ENCODE assay signal across 21 mouse cellular contexts in the genomic region with DNA sequence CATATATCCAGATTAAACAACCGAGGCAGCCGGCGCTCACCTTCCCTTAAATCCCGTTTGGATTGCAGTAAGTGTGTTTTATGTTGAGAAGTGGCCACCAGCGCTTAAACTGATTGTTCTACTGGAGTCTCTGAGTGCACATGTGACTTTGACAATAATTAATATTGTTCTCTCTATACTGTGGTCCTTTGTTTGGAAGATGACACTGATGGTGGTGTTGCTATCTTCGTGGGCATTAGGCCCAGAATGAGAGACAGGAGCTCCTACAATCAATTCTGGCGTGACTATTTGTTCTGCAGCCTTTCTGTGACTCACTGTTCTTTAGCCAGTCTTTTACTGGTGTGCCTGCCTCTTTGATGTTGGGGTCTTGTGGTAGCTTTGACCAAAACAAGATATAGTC.
DNase-seq lines count a peak whose midpoint lies in the region; ATAC-seq lines count a peak whose summit lies in the region.
"Had no signal": no experiment of that assay in that cellular context is flagged by ENCODE, and none has a peak within 500 bp of the region (broad histone marks: within the 10 kb centered on the region; RNA-seq: fewer than 3 reads in every experiment).

No protein-coding gene starts in this region.

- ATAC-seq in forebrain, embryonic 11.5 days (replicated peaks; ENCODE audit: low FRiP score): peak; percentile 21; the same call in 1 of the 2 replicates
- ATAC-seq: hindbrain, embryonic 16.5 days; intestine, postnatal 0 days; liver, postnatal 0 days; Patski had no signal

- no peak overlapping the region for H3K4me2 ChIP-seq in forebrain, embryonic 11.5 days (ENCODE audit: low read depth, low read length, severe bottlenecking)

- WGBS in forebrain, embryonic 11.5 days: 55% methylated on average over 7 of the region's 7 CpGs

- peaks cover 2% of the 10 kb centered on the region; the same call in 1 of the 2 replicates for H3K4me1 ChIP-seq in forebrain, embryonic 11.5 days (replicated peaks; ENCODE audit: control insufficient read depth, insufficient read depth, low read length)

- no peaks in the 10 kb centered on the region for H3K36me3 ChIP-seq in forebrain, embryonic 11.5 days (ENCODE audit: control insufficient read depth, insufficient read depth, low read length)
- H3K36me3 ChIP-seq: embryonic facial prominence, embryonic 10.5 days; limb, embryonic 10.5 days had no signal

- H3K4me3 ChIP-seq in forebrain, embryonic 11.5 days (ENCODE audit: low read depth, low read length): no peak overlapping the region
- H3K4me3 ChIP-seq: embryonic facial prominence, embryonic 10.5 days; heart, adult 2 months; limb, embryonic 10.5 days; myocyte had no signal

- H3K27me3 ChIP-seq in forebrain, embryonic 11.5 days (ENCODE audit: control insufficient read depth, insufficient read depth, low read length): no peaks in the 10 kb centered on the region
- H3K27me3 ChIP-seq: Patski had no signal

- 0 out of 2 replicates have a peak overlapping the region, but pooled peaks have one; percentile 18 for H3K27ac ChIP-seq in forebrain, embryonic 11.5 days (ENCODE audit: low read depth, low read length)
- H3K27ac ChIP-seq: embryonic facial prominence, embryonic 10.5 days; heart, adult 2 months; limb, embryonic 10.5 days had no signal

- no peaks in the 10 kb centered on the region for H3K9me3 ChIP-seq in forebrain, embryonic 11.5 days (ENCODE audit: control insufficient read depth, low read length)
- H3K9me3 ChIP-seq: embryonic facial prominence, embryonic 10.5 days; limb, embryonic 10.5 days had no signal

- DNase-seq in cerebellum, adult 9-10 months: peak; percentile 12
- no peak for DNase-seq in cerebellum, postnatal 36 days
- DNase-seq in left cerebral cortex, adult 11 months (ENCODE audit: low spot score): peak; percentile 55
- DNase-seq in left cerebral cortex, adult 18-20 months (ENCODE audit: low spot score in 2 of 2): no peak
- no peak for DNase-seq in forebrain, embryonic 11.5 days (ENCODE audit: low spot score)
- DNase-seq in retina, embryonic 14.5 days (ENCODE audit: low spot score): peak; percentile 20
- DNase-seq in spleen, adult 18-20 months: no peak
- no peak for DNase-seq in adipocyte (ENCODE audit: low spot score)
- DNase-seq: adrenal gland, postnatal 10 days; cerebellum, adult 11-12 months; gastrocnemius, postnatal 10 days; heart, adult 2 months; liver, postnatal 0 days; lung, postnatal 14 days; thymus, adult 2 months had no signal

- H3K9ac ChIP-seq in forebrain, embryonic 11.5 days (ENCODE audit: low read length): no peak overlapping the region
- H3K9ac ChIP-seq: liver, postnatal 0 days had no signal

Comparison
In these comparisons a context has a peak if more than half of its experiments do, and no peak if none do; other contexts are left out.
1. DNase-seq: peak in cerebellum, adult 9-10 months (single experiment), left cerebral cortex, adult 11 months (single experiment) and retina, embryonic 14.5 days (single experiment); none in cerebellum, postnatal 36 days (0 of 2), left cerebral cortex, adult 18-20 months (0 of 2), forebrain, embryonic 11.5 days (single experiment), spleen, adult 18-20 months (0 of 2) and adipocyte (single experiment).